Mouse (Mus musculus) spleen, postnatal 36 days (tissue): ENCODE measurements around the gene Pik3cb.

Experiments used
- DNase-seq, 2 experiments: peaks; one replicate each; pipeline ENCODE4 v3.0.0; 2022; ENCODE audit warnings: low spot score in 2 of 2, mixed read lengths in 1 of 2

Gene Pik3cb

DNA sequence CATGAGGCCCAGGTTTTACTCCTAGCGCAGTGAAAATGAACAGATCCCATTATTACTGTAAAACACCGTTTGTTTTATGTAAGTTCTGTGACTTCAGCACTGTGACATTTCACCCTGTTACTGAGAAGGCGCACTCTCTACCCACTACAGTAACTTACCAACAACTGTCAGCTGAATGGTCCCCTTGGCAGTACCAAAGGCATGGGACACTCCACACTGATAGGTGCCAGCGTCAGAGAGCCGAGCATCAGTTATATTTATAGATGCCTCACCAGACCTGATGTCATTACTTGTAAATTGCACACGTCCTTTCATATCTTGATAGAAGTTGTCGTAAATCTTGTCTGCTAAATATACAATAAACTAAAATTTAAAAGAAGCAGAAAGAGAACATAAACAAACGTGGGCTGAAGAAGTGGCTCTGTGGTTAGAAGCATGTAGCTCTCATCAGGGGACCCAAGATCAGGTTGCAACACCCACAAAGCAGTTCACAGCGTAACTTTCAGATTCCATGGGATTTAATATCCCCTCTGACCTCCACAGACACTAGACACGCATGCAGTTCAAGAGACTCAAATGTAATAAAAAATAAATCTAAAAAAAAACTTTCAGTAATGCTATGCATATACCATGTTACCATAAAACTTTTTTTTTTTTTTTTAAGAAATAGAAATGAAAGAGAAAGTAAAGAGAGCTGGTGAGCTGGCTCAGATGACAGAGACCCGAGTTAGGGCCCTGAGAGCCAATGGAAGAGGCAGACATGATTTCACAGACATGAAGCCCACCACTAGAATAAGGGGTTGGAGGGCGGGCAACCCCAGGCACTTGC lies 131.1 kb downstream of the Pik3cb start:
- no peak for DNase-seq

DNA sequence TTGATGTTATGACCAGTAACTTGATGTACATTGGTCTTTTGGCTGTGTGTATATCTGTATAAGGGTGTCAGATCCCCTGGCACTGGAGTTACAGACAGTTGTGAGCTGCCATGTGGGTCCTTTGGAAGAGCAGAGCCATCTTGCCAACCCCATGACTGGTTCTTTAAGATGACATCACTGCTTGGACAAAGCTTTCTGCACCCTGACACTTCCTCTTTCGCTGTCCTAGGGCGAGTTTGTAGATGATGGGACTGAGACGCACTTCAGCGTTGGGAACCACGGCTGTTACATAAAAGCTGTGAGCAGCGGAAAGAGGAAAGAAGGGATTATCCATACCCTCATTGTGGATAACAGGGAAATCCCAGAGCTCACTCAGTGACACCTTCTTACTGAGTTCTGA lies 139.1 kb downstream of the Pik3cb start:
- no peak for DNase-seq

DNA sequence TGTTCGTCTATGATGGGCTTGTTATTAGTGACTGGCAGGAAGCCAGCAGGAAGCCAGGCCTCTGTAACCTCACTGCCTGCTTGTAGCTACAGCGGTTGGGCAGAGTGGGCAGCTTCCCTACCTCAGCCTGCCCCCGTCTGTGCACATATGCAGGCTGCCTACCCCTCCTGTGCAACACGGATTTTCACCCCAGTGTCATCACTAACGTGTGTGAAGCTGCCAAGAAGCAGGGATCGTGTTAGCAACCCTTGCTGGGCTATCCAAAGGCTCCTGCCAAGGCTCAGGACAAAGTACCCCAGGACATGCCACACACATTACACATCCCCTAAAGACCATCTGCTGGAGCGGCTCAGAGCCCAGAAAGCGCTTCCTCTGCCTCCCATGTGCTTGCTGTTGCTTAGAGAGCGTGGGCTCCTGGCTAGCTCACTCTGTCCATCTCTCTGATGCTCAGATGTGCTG lies 140.5 kb downstream of the Pik3cb start:
- no peak for DNase-seq

DNA sequence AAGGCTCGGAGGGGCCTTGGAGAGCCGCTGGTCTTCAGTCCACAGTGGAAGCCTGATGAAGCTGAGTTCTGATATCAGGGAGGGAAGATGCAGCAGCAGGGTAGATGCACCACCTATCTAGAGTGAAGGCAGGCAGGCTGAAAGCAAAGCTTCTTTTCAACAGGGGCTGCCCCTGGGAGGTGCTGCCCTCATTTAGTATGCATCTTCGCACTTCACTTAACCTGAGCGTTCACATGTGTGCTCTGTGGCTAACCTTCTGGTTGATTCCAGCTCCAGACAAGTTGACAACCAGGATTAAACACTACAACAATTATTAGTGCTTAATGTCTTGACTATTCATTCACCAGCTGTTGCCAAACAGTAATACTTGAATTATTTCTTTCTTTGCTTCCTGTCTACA lies 146.3 kb downstream of the Pik3cb start:
- DNase-seq, result peak; percentile 27 to 38

DNA sequence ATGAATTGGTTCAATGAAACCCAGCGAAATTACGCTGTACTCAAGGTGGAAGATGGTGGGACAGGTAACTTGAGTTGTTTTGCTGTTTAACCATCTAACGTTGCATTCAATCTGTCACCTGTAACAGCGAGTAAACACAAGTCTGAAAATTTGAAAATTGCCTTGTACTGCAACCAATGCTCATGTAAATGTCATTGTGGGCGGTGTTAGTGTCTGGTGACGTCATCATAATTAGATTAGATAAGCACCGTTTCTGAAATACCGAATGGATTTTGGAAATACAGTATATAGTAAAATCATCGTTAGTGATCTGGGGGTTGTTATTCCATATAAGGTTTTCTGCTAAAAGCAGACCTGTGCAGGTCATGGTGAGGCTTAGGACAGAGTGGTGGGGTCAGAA lies 153.3 kb downstream of the Pik3cb start:
- no peak for DNase-seq
